ENCODE assay signal across 14 mouse cellular contexts in the genomic region with DNA sequence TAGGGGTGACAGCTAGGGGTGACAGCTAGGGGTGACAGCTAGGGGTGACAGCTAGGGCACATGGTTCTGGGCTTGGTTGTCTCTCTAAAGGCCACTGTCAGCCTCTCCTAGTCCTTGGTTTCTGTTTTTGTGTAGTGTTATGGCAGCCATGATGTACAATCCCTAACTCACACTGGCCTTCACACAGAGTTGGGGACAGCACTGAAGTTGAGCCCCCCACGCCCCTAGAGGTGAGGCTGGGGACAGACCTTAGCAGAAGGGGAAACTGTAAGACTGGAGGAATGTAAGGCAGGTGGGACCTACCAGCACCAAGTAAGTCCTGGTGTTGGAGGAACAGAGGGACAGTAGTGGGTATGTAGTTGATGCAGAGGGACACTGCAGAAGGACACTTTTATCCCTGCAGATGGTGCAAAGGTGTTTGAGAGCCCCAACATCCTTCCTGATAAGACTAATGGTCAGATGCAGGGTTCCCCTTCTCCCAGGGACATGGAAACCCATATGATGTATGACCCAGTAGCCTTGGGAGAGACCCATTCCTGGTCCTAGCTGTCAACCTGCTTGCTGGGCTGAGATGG. TPM values are rescaled to one million over a fixed set of nuclear protein-coding genes. Genes with fewer than 3 reads are reported as not detected.
DNase-seq lines count a peak whose midpoint lies in the region; ATAC-seq and TF ChIP-seq lines count a peak whose summit lies in the region.
"Had no signal": no experiment of that assay in that cellular context is flagged by ENCODE, and none has a peak within 500 bp of the region (broad histone marks: within the 10 kb centered on the region; RNA-seq: fewer than 3 reads in every experiment).

No protein-coding gene starts in this region.

- H3K9ac ChIP-seq in heart, embryonic 14.5 days (ENCODE audit: low read length) = no peak overlapping the region; the same call in 1 of the 2 replicates
- no peak overlapping the region for H3K9ac ChIP-seq in heart, embryonic 12.5 days
- no peak overlapping the region for H3K9ac ChIP-seq in kidney, embryonic 15.5 days
- H3K9ac ChIP-seq: embryonic facial prominence, embryonic 12.5 days; neural tube, embryonic 13.5 days had no signal

- H3K4me3 ChIP-seq in heart, embryonic 14.5 days (ENCODE audit: control insufficient read depth in 1 of 2, insufficient read depth in 1 of 2, low read depth in 1 of 2, low read length in 2 of 2) = no peak overlapping the region
- H3K4me3 ChIP-seq in heart, embryonic 12.5 days = no peak overlapping the region
- H3K4me3 ChIP-seq in spleen, adult 2 months (ENCODE audit: extremely low read depth, insufficient read depth, insufficient read length) = peak overlapping the region; percentile 32; the same call in 1 of the 2 replicates
- no peak overlapping the region for H3K4me3 ChIP-seq in limb, embryonic 10.5 days
- H3K4me3 ChIP-seq in small intestine, adult 2 months (ENCODE audit: low read depth, low read length) = peak overlapping the region; percentile 44; the same call in 1 of the 2 replicates
- H3K4me3 ChIP-seq in kidney, embryonic 15.5 days (replicated peaks) = no peak overlapping the region
- H3K4me3 ChIP-seq: embryonic facial prominence, embryonic 12.5 days; neural tube, embryonic 13.5 days had no signal

- no peaks in the 10 kb centered on the region for H3K27me3 ChIP-seq in heart, embryonic 14.5 days (ENCODE audit: control insufficient read depth, insufficient read depth, low read length)
- H3K27me3 ChIP-seq in heart, embryonic 12.5 days (replicated peaks) = no peaks in the 10 kb centered on the region
- H3K27me3 ChIP-seq in spleen, adult 2 months (ENCODE audit: control insufficient read depth, insufficient read depth, low read length) = no peaks in the 10 kb centered on the region
- H3K27me3 ChIP-seq in limb, embryonic 10.5 days (ENCODE audit: low read depth, poor library complexity, severe bottlenecking) = no peaks in the 10 kb centered on the region; the same call in 1 of the 2 replicates
- no peaks in the 10 kb centered on the region for H3K27me3 ChIP-seq in small intestine, adult 2 months (ENCODE audit: control insufficient read depth, insufficient read depth, low read length)
- H3K27me3 ChIP-seq in kidney, embryonic 15.5 days = no peaks in the 10 kb centered on the region
- H3K27me3 ChIP-seq: embryonic facial prominence, embryonic 12.5 days; neural tube, embryonic 13.5 days had no signal

- TF ChIP-seq CTCF in spleen, adult 2 months (IDR thresholded peaks at IDR 0.05; ENCODE audit: extremely low read depth, insufficient read depth, insufficient read length, insufficient replicate concordance) = no peak
- no peak for TF ChIP-seq CTCF in small intestine, adult 2 months (IDR thresholded peaks at IDR 0.05; ENCODE audit: extremely low read depth, insufficient read length, insufficient replicate concordance, low read depth, low read length)

- no peaks in the 10 kb centered on the region for H3K36me3 ChIP-seq in heart, embryonic 14.5 days (ENCODE audit: control insufficient read depth, insufficient read depth, low read length)
- no peaks in the 10 kb centered on the region for H3K36me3 ChIP-seq in heart, embryonic 12.5 days
- no peaks in the 10 kb centered on the region for H3K36me3 ChIP-seq in spleen, adult 2 months (ENCODE audit: control insufficient read depth, insufficient read depth, low read length)
- H3K36me3 ChIP-seq in limb, embryonic 10.5 days = no peaks in the 10 kb centered on the region
- no peaks in the 10 kb centered on the region for H3K36me3 ChIP-seq in small intestine, adult 2 months (ENCODE audit: control insufficient read depth, insufficient read depth, low read length)
- H3K36me3 ChIP-seq in kidney, embryonic 15.5 days = no peaks in the 10 kb centered on the region
- H3K36me3 ChIP-seq: embryonic facial prominence, embryonic 12.5 days; neural tube, embryonic 13.5 days had no signal

- ATAC-seq in heart, embryonic 14.5 days (ENCODE audit: insufficient number of reproducible peaks, insufficient read depth, low FRiP score, low read depth) = no peak
- no peak for ATAC-seq in heart, embryonic 12.5 days (ENCODE audit: insufficient number of reproducible peaks, low FRiP score)
- ATAC-seq in kidney, embryonic 15.5 days (replicated peaks; ENCODE audit: low FRiP score) = no peak

- no peak for TF ChIP-seq POLR2A in spleen, adult 2 months (IDR thresholded peaks at IDR 0.05; ENCODE audit: low read depth, low read length)
- TF ChIP-seq POLR2A in small intestine, adult 2 months (IDR thresholded peaks at IDR 0.05; ENCODE audit: low read depth, low read length) = no peak

- peaks cover 4 to 8% of the 10 kb centered on the region in 2 experiments; a peak in 1 of 4 replicates for H3K4me1 ChIP-seq in heart, embryonic 14.5 days (ENCODE audit: control insufficient read depth in 2 of 2, insufficient read depth in 2 of 2, low read length in 2 of 2)
- H3K4me1 ChIP-seq in heart, embryonic 12.5 days (replicated peaks) = peaks cover 6% of the 10 kb centered on the region; the same call in 1 of the 2 replicates
- peaks cover 51% of the 10 kb centered on the region for H3K4me1 ChIP-seq in spleen, adult 2 months (ENCODE audit: control insufficient read depth, insufficient read depth, insufficient read length)
- H3K4me1 ChIP-seq in limb, embryonic 10.5 days = peaks cover 24% of the 10 kb centered on the region
- peaks cover 9% of the 10 kb centered on the region; the same call in 1 of the 2 replicates for H3K4me1 ChIP-seq in small intestine, adult 2 months (ENCODE audit: control insufficient read depth, insufficient read depth, insufficient read length, low read length)
- peaks cover 13% of the 10 kb centered on the region for H3K4me1 ChIP-seq in kidney, embryonic 15.5 days

- no peak overlapping the region for H3K4me2 ChIP-seq in heart, embryonic 14.5 days (ENCODE audit: low read length)
- no peak overlapping the region for H3K4me2 ChIP-seq in heart, embryonic 12.5 days
- no peak overlapping the region for H3K4me2 ChIP-seq in kidney, embryonic 15.5 days
- H3K4me2 ChIP-seq: embryonic facial prominence, embryonic 12.5 days; heart, embryonic 11.5 days; neural tube, embryonic 13.5 days had no signal

- no peaks in the 10 kb centered on the region for H3K9me3 ChIP-seq in heart, embryonic 14.5 days (ENCODE audit: control insufficient read depth, low read length)
- H3K9me3 ChIP-seq in heart, embryonic 12.5 days (replicated peaks) = no peaks in the 10 kb centered on the region
- H3K9me3 ChIP-seq in limb, embryonic 10.5 days (replicated peaks) = no peaks in the 10 kb centered on the region
- H3K9me3 ChIP-seq in kidney, embryonic 15.5 days (replicated peaks) = no peaks in the 10 kb centered on the region
- H3K9me3 ChIP-seq: embryonic facial prominence, embryonic 12.5 days; neural tube, embryonic 13.5 days had no signal

- WGBS in heart, embryonic 14.5 days = 60% methylated on average over 1 of the region's 1 CpGs
- 58% methylated on average over 1 of the region's 1 CpGs for WGBS in heart, embryonic 12.5 days
- WGBS in spleen, adult 2 months = 50% methylated on average over 1 of the region's 1 CpGs
- WGBS in limb, embryonic 10.5 days = 57% methylated on average over 1 of the region's 1 CpGs
- WGBS in small intestine, adult 2 months = 67% methylated on average over 1 of the region's 1 CpGs
- 78% methylated on average over 1 of the region's 1 CpGs for WGBS in kidney, embryonic 15.5 days

- H3K27ac ChIP-seq in heart, embryonic 14.5 days (replicated peaks in 1 of 2; ENCODE audit: control insufficient read depth in 1 of 2, insufficient read depth in 1 of 2, low read depth in 2 of 2, low read length in 2 of 2) = peak overlapping the region; percentile 28 to 49; a peak in 3 of 4 replicates
- H3K27ac ChIP-seq in heart, embryonic 12.5 days (ENCODE audit: poor library complexity, severe bottlenecking) = no peak overlapping the region
- peak overlapping the region; percentile 96 for H3K27ac ChIP-seq in spleen, adult 2 months (ENCODE audit: insufficient read depth, low read length)
- H3K27ac ChIP-seq in limb, embryonic 10.5 days = peak overlapping the region; percentile 71
- H3K27ac ChIP-seq in small intestine, adult 2 months (ENCODE audit: insufficient read depth, low read depth, low read length) = peak overlapping the region; percentile 82
- no peak overlapping the region for H3K27ac ChIP-seq in kidney, embryonic 15.5 days
- H3K27ac ChIP-seq: embryonic facial prominence, embryonic 12.5 days had no signal

- no peak for DNase-seq in spleen, adult 2 months (ENCODE audit: low read depth in 1 of 2, low spot score in 2 of 2)
- no peak for DNase-seq in spleen, postnatal 14 days (ENCODE audit: low spot score in 2 of 2)
- no peak for DNase-seq in limb, embryonic 10.5 days (ENCODE audit: low spot score)
- no peak for DNase-seq in cerebellum, adult 9-10 months
- DNase-seq: right cerebral cortex, postnatal 4 days had no signal

RNA-seq across cellular contexts. Expression of a gene that starts 1.3 kb away (rescaled TPM):
- polyA plus RNA-seq in heart, embryonic 14.5 days (2014; fragmentation: Nextera tagmentation; extraction: Ambion mirVana) = 4.8 and 5.1 TPM in 2 replicates
- 3.0 and 3.1 TPM in 2 replicates for polyA plus RNA-seq in heart, embryonic 12.5 days (2016; fragmentation: Nextera tagmentation; extraction: Ambion mirVana)
- polyA plus RNA-seq in spleen, adult 2 months (2012; rRNA removed) = 199 and 220 TPM in 2 replicates
- 2.0 and 2.6 TPM in 2 replicates for polyA plus RNA-seq in limb, embryonic 10.5 days (2016; fragmentation: Nextera tagmentation; extraction: Ambion mirVana)
- 20.3 and 28.8 TPM in 2 replicates for polyA plus RNA-seq in small intestine, adult 2 months (2012; rRNA removed)
- polyA plus RNA-seq in kidney, embryonic 15.5 days (2015; fragmentation: Nextera tagmentation; extraction: Ambion mirVana) = 4.7 and 5.4 TPM in 2 replicates
- polyA plus RNA-seq: C2C12 had no signal

RNA-seq across cellular contexts. Expression of a gene that starts 13.2 kb away (rescaled TPM):
- polyA plus RNA-seq in heart, embryonic 14.5 days (2014; fragmentation: Nextera tagmentation; extraction: Ambion mirVana) = 50.6 and 52.0 TPM in 2 replicates
- 42.5 and 44.3 TPM in 2 replicates for polyA plus RNA-seq in heart, embryonic 12.5 days (2016; fragmentation: Nextera tagmentation; extraction: Ambion mirVana)
- 31.3 and 35.6 TPM in 2 replicates for polyA plus RNA-seq in spleen, adult 2 months (2012; rRNA removed)
- polyA plus RNA-seq in limb, embryonic 10.5 days (2016; fragmentation: Nextera tagmentation; extraction: Ambion mirVana) = 18.1 and 31.6 TPM in 2 replicates
- polyA plus RNA-seq in small intestine, adult 2 months (2012; rRNA removed) = 16.9 and 17.8 TPM in 2 replicates
- 41.2 and 48.5 TPM in 2 replicates for polyA plus RNA-seq in kidney, embryonic 15.5 days (2015; fragmentation: Nextera tagmentation; extraction: Ambion mirVana)

RNA-seq across cellular contexts. Expression of a gene that starts 29.6 kb away (rescaled TPM):
- 275 and 293 TPM in 2 replicates for polyA plus RNA-seq in heart, embryonic 14.5 days (2014; fragmentation: Nextera tagmentation; extraction: Ambion mirVana)
- 245 and 252 TPM in 2 replicates for polyA plus RNA-seq in heart, embryonic 12.5 days (2016; fragmentation: Nextera tagmentation; extraction: Ambion mirVana)
- 37.0 and 43.3 TPM in 2 replicates for polyA plus RNA-seq in spleen, adult 2 months (2012; rRNA removed)
- 359 and 373 TPM in 2 replicates for polyA plus RNA-seq in limb, embryonic 10.5 days (2016; fragmentation: Nextera tagmentation; extraction: Ambion mirVana)
- 41.9 and 79.4 TPM in 2 replicates for polyA plus RNA-seq in small intestine, adult 2 months (2012; rRNA removed)
- 307 and 315 TPM in 2 replicates for polyA plus RNA-seq in kidney, embryonic 15.5 days (2015; fragmentation: Nextera tagmentation; extraction: Ambion mirVana)

RNA-seq across cellular contexts. Expression of a gene that starts 34.5 kb away (rescaled TPM):
- 789 and 806 TPM in 2 replicates for polyA plus RNA-seq in heart, embryonic 14.5 days (2014; fragmentation: Nextera tagmentation; extraction: Ambion mirVana)
- polyA plus RNA-seq in heart, embryonic 12.5 days (2016; fragmentation: Nextera tagmentation; extraction: Ambion mirVana) = 1,039 and 1,047 TPM in 2 replicates
- 0.31 and 0.50 TPM in 2 replicates for polyA plus RNA-seq in spleen, adult 2 months (2012; rRNA removed)
- 0.44 and 0.49 TPM in 2 replicates for polyA plus RNA-seq in limb, embryonic 10.5 days (2016; fragmentation: Nextera tagmentation; extraction: Ambion mirVana)
- 0.04 and 0.05 TPM in 2 replicates for polyA plus RNA-seq in small intestine, adult 2 months (2012; rRNA removed)
- polyA plus RNA-seq in kidney, embryonic 15.5 days (2015; fragmentation: Nextera tagmentation; extraction: Ambion mirVana) = 0.10 and 0.13 TPM in 2 replicates
- polyA plus RNA-seq: C2C12; intestine, embryonic 14.5 days had no signal

RNA-seq across cellular contexts. Expression of a gene that starts 48.0 kb away (rescaled TPM):
- 29.8 and 31.0 TPM in 2 replicates for polyA plus RNA-seq in heart, embryonic 14.5 days (2014; fragmentation: Nextera tagmentation; extraction: Ambion mirVana)
- polyA plus RNA-seq in heart, embryonic 12.5 days (2016; fragmentation: Nextera tagmentation; extraction: Ambion mirVana) = 17.2 and 17.8 TPM in 2 replicates
- polyA plus RNA-seq in spleen, adult 2 months (2012; rRNA removed) = 1.3 and 1.6 TPM in 2 replicates
- polyA plus RNA-seq in limb, embryonic 10.5 days (2016; fragmentation: Nextera tagmentation; extraction: Ambion mirVana) = 0.30 and 1.4 TPM in 2 replicates
- polyA plus RNA-seq in small intestine, adult 2 months (2012; rRNA removed) = 0.32 and 0.51 TPM in 2 replicates
- 2.7 and 3.4 TPM in 2 replicates for polyA plus RNA-seq in kidney, embryonic 15.5 days (2015; fragmentation: Nextera tagmentation; extraction: Ambion mirVana)

Comparison
In these comparisons a context has a peak if more than half of its experiments do, and no peak if none do; other contexts are left out.
1. H3K27ac ChIP-seq: peak in heart, embryonic 14.5 days (2 of 2), spleen, adult 2 months (single experiment), limb, embryonic 10.5 days (single experiment) and small intestine, adult 2 months (single experiment); none in heart, embryonic 12.5 days (single experiment) and kidney, embryonic 15.5 days (single experiment).
2. H3K4me3 ChIP-seq: peak in spleen, adult 2 months (single experiment) and small intestine, adult 2 months (single experiment); none in heart, embryonic 14.5 days (0 of 2), heart, embryonic 12.5 days (single experiment), limb, embryonic 10.5 days (single experiment) and kidney, embryonic 15.5 days (single experiment).